Mouse (Mus musculus) cortical plate, adult 2 months (tissue): ENCODE data around the gene Gne. TPM values are rescaled to one million over a fixed set of nuclear protein-coding genes. Genes with fewer than 3 reads are reported as not detected.

ENCODE experiments used
- H3K27ac ChIP-seq: fragments of 200-500 bp; 2 replicates; pipeline ENCODE4 v1.5.1; 2012; ENCODE audit warnings: low read length, control low read depth, inconsistent platforms; ENCODE audit not compliant: insufficient read depth
- H3K4me1 ChIP-seq: fragments of 200-500 bp; 2 replicates; pipeline ENCODE4 v1.6.1; 2011; ENCODE audit warnings: low read length; ENCODE audit not compliant: control insufficient read depth, insufficient read depth
- H3K4me3 ChIP-seq: fragments of 200-500 bp; 2 replicates; pipeline ENCODE4 v1.5.1; 2011; ENCODE audit warnings: mild to moderate bottlenecking, low read length, control low read depth; ENCODE audit not compliant: insufficient read depth
- CTCF ChIP-seq: fragments of 200-500 bp; IDR thresholded peaks from 2 replicates; pipeline ENCODE4 v1.5.1; 2011; ENCODE audit warnings: mild to moderate bottlenecking, control low read depth, low read length; ENCODE audit not compliant: insufficient read depth; ENCODE audit errors: extremely low read depth
- POLR2A ChIP-seq: fragments of 200-500 bp; IDR thresholded peaks from 2 replicates; pipeline ENCODE4 v1.6.1; 2011; ENCODE audit warnings: mild to moderate bottlenecking, low read length, control low read depth; ENCODE audit not compliant: insufficient read depth; ENCODE audit errors: extremely low read depth
- polyA plus RNA-seq: library from polyadenylated mRNA; depleted of rRNA; stranded (reverse); fragments of >200 nt; gene quantifications from 2 replicates; pipeline ENCODE4 v1.2.3, GENCODE M21; 2012

The Gne gene
- polyA plus RNA-seq, 1 experiment: 16.8 TPM

- Histone ChIP-seq H3K4me1 (peaks cover 12% of the 10 kb centered on the region; the same call in 1 of the 2 replicates), H3K27ac (0 out of 2 replicates have a peak overlapping the region, but pooled peaks have one; percentile 6), H3K4me3 (peak overlapping the region; percentile 43)
- TF ChIP-seq CTCF (no peak), POLR2A (peak; percentile 93)
These were observed 71.3 kb downstream of the Gne start for GRCm38 (mm10) chr4:44012376-44013367.

DNA sequence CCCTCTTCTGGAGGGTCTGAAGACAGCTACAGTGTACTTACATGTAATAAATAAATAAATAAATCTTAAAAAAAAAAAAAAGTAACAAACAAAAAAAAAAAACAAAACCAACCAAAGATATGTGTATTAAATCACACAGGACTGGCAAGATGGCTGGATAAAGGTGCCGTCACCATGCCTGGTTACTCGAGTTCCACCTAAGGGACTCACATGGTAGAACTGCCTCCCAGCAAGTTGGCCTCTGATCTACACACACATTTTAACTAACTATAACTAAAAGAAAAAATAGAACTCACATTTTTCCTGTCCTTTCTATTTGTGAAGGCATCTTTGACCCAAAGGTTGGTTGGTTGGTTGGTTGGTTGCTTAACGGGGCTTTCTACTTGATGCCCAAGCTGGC, 72.2 kb downstream of the Gne start:
- Histone ChIP-seq H3K4me1 (peaks cover 12% of the 10 kb centered on the region; the same call in 1 of the 2 replicates), H3K27ac (no peak overlapping the region), H3K4me3 (peak overlapping the region; percentile 43)
- no peak for TF ChIP-seq POLR2A
- no peak for TF ChIP-seq CTCF

DNA sequence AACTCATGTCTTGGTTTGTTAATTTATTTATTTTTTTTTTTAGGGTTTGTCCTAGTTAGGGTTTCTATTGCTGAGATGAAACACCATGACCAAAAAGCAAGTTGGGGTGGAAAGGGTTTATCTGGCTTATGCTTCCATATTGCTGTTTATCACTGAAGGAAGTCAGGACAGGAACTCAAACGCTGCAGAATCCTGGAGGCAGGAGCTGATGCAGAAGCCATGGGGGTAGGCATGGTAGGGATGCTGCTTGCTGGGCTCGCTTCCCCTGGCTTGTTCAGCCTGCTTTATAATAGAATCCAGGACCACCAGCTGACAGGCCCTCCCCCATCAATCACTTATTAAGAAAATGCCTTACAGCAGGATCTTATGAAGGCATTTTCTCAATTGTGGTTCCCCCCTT, 73.1 kb downstream of the Gne start:
- H3K4me1 ChIP-seq: peaks cover 12% of the 10 kb centered on the region; the same call in 1 of the 2 replicates
- H3K27ac ChIP-seq: no peak overlapping the region
- H3K4me3 ChIP-seq: no peak overlapping the region
- TF ChIP-seq CTCF (no peak), POLR2A (no peak)

GRCm38 (mm10) chr4:44010176-44010575, 73.8 kb downstream of the Gne start:
- H3K27ac ChIP-seq: no peak overlapping the region
- H3K4me3 ChIP-seq: no peak overlapping the region
- no peak for TF ChIP-seq CTCF
- no peak for TF ChIP-seq POLR2A
- peaks cover 11% of the 10 kb centered on the region; the same call in 1 of the 2 replicates for H3K4me1 ChIP-seq

GRCm38 (mm10) chr4:44004623-44005409, 79.2 kb downstream of the Gne start:
- TF ChIP-seq CTCF: no peak
- no peak for TF ChIP-seq POLR2A
- Histone ChIP-seq H3K4me3 (no peak overlapping the region), H3K4me1 (no peaks in the 10 kb centered on the region)

DNA sequence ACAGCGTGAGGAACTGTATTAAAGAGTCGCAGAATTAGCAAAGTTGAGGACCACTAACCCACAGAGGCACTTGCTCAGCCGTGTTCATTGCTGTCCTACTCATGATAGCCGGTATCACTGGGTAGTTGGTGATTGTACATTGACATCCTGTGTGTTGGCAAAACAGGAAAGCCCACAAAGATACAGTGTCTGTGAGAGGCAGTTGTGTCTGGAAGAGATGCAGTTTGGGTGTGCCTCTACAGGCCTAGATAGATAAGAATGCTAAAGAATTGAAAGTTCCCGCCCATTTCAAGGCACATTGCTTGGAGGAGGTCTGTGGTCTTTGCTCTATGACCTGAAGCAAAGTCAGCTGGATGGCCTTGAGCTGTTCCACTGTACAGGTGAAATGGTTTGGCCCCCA, 79.9 kb downstream of the Gne start, which contains the start of gene Clta:
Gene Clta, plus strand, starts transcription at position 327 of the 400 bp plus-strand sequence.
- Histone ChIP-seq H3K4me1 (no peaks in the 10 kb centered on the region), H3K27ac (no peak within 1 kb of the TSS), H3K4me3 (no peak within 1 kb of the TSS)
- no peak for TF ChIP-seq POLR2A

More at GRCm38 (mm10) chr4:44004623-44005409, 79.2 kb downstream of the Gne start:
- H3K27ac ChIP-seq: no peak overlapping the region

- no peak overlapping the region for H3K27ac ChIP-seq
- TF ChIP-seq CTCF (no peak), POLR2A (no peak)
- no peak overlapping the region for H3K4me3 ChIP-seq
- H3K4me1 ChIP-seq: no peaks in the 10 kb centered on the region
These were observed 80.4 kb downstream of the Gne start for GRCm38 (mm10) chr4:44003622-44004021.

- TF ChIP-seq CTCF: no peak
- TF ChIP-seq POLR2A: no peak
- H3K4me1 ChIP-seq: no peaks in the 10 kb centered on the region
- H3K27ac ChIP-seq: no peak overlapping the region
- no peak overlapping the region for H3K4me3 ChIP-seq
These were observed 89.6 kb downstream of the Gne start for GRCm38 (mm10) chr4:43994342-43994741.

GRCm38 (mm10) chr4:43993072-43993471, 90.9 kb downstream of the Gne start:
- no peak overlapping the region for H3K27ac ChIP-seq
- TF ChIP-seq POLR2A (no peak), CTCF (no peak)
- H3K4me1 ChIP-seq: no peaks in the 10 kb centered on the region
- H3K4me3 ChIP-seq: no peak overlapping the region
